Mouse (Mus musculus): ENCODE measurements around the gene Rasgef1b. TPM values are rescaled to one million over a fixed set of nuclear protein-coding genes. Genes with fewer than 3 reads are reported as not detected.

The Rasgef1b gene
- polyA plus RNA-seq, 2 experiments from 2014 or later = 2.0 to 4.9 TPM

DNA sequence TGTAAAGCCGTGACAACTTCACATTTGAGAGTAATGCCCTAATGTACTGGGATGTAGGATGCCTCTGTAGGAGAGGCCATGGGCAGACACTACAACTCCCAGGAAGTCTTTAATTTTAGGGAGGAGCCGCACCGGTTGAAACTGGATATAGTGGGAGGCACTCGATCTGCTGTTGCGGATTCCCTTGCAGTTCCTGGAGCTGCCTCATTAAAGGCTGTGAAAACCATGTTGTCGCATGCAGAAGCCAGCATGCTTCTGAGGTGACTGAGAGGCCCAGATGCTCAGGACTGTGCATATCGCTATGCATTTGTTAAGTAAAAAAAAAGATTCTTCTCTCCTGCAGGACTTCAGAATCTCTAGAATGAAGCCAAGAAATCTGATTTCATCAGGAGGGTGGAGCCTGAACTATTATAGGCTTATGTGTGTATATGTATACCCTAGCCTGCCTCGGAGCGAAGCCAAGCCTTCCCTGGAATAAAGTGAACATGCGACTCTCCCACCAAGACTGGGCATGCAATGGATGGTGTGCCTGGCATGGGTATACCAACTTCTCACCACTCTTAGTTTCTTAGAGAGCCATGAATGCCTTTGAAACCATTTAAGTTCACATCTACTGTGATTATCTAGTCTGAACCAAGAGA lies 130.3 kb downstream of the Rasgef1b start:
- no peak for ATAC-seq

DNA sequence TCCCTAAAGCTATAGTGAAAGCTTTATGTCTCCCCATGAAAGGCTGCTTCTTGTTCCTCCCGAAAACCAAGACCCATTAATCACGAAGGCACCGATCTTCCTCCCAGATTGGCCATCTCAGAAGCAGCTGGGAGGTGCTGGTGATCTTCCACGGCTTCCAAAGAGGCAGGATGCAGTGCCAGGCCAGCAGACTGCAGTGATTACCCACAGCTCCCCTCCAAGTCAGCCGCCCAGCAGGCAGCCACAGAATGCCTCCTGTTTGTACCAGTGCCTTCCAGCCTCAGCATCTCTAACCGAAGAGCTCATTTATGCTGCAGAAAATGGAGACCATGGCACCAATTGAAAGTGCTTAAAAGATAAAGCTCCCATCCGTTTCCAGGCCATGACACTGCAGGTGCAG lies 131.2 kb downstream of the Rasgef1b start:
- no peak for ATAC-seq

DNA sequence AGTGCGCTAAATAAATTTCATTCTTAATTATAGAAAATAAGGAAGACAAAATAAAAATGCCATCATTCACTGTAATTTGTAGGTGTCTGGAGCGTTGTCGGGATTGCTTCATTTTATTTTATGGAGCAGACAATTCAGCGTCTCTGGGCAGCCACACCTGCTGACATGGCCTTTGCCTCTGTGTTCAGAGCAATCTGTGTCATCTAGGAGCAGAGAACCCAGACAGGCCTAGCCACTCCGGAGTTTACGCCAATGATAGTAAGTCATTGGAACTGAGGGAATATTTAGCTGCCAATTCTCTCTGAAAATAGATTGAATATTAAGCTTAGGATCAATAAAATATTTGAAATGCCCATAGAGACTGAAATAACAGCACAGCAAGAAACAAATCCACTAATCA lies 137.5 kb downstream of the Rasgef1b start:
- ATAC-seq = no peak

DNA sequence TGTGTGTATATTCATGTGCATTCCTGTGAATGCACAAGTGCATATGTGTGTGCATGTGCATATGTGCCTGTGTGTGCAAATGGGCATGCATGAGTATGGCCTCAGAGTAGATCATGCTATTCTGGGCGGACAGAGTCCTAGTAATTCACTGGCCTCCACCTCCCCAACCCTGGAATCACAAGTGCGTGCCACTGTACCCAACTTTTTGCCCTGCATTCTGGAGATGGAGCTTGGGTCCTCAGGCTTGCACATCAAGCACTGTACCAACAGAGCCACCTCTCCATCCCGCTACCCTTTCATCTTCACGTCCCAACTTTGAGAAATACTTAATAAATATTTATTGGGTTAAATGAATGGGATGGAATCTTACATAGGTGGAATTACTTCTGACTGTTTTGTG lies 138.3 kb downstream of the Rasgef1b start:
- ATAC-seq = no peak

DNA sequence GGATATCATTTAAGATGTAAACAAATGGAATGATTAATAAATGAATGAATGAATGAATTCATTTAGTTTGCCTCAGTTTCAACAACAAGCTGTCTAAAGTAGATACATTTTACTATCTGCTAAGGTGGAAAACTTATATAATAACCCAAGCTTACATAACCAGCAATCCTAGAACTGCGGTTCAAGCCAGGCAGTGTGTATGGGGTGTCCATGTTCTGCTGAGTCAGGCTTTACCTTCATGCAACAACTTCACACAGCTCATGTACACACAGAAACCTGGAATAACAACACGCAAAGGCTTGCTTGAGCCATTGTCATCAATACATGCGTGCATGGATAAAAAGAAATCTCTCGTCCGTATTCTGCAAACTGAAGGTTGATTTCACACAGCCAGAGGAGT lies 140.9 kb downstream of the Rasgef1b start:
- ATAC-seq = no peak

DNA sequence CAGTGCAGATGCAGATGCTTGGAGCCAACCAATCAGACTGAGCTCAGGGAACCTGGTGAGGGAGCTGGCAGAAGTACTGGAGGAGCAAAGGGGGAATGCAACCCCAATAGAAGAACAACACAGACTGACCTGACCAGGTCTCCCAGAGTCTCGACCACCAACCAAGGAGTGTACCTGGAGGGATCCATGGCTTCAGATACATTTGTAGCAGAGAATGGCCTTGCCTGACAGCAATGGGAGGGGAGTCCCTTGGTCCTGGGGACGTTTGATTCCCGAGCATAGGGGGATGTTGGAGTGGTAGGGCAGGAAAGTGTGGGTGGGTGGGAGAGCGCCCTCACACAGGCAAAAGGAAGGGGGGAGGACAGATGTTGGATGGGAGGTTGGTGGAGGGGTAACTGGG lies 141.3 kb downstream of the Rasgef1b start:
- no peak for ATAC-seq

DNA sequence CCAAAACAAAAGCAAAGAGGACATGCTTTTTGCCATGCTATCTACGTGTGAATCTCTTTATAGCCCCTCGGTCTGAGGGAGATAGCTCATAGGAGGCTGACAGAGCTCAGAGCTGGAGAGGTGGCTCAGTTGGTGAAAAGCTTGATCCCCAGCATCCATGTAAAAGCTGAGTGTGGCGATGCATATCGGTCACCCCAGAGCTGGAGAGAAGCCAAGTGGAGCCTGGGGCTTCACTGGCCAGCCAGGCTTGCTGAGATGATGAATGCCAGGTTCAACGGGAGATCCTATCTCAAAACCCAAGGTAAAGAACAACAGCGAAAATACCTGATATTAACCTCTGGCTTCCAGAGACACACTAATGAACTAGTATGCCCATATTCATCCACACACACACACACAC lies 142.6 kb downstream of the Rasgef1b start:
- ATAC-seq = no peak

DNA sequence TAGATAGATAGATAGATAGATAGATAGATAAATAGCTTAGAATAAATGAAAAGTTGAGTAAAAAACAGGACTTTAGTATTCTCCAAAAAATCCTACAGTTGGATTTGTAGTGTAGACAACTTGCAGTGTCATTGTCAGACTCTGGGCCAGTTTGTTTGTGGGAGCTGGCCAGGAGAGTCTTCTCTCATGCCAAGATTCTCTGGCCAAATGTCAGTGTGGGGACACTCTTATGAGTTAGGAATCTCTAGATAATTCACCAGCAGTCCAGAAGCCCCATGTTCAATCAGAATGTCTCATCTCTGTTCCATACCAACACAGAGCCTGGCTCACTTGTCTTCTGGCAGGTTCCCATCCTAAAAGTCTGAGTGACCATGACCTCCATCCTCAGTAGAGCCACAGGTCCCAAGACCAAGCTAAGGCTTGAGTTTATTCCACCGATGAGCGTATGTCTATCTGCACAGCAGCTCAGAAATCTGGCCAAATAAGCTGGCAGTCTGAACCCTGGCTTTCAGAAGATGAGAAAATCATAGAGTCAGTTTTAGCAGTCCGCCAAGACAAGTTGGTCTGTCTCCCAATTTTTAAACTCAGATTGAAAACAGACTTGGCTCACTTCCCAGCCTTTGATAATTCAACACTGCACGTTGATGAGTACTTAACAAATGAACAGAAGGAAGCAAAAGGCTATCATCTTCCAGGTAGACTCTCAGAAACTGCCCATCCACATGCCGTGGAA lies 143.5 kb downstream of the Rasgef1b start:
- no peak for ATAC-seq

DNA sequence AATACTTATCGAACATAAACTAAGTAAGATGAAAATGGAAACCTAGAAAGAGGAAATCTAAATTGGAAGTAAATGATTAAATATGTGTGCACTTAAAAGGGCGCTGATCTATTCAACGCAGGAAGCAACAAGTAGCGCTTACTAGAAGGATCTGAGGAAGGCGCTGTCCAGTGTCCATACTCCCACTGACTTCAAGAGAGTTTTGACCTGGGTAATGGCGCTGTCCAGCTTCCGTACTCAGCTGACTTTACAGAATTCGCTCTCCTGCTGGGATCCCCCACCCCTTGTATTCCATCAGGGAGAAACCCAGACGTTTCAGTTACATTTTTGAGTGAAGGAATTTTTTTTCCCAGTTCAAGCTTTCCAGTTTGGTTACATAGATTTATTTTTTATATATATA lies 144.6 kb downstream of the Rasgef1b start:
- ATAC-seq = no peak

DNA sequence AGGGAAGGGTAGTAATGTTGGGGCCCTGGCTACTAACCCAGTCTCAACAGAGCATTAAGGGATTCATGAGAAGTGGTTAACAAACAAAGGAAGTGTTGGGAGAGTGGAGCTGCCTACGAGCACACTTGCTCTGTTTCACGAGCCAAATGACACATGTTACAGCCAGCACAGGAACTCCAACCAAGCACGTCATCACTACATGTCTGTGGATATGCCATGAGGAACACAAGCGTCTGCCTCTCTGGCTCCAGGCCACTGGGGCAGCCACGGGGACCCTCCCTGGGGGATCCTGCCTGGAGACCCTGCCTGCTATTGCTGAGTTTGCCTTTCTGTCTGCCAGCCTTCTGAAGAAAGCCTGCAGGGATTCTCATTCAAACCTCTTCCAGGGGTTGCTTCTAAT lies 146.8 kb downstream of the Rasgef1b start:
- no peak for ATAC-seq

DNA sequence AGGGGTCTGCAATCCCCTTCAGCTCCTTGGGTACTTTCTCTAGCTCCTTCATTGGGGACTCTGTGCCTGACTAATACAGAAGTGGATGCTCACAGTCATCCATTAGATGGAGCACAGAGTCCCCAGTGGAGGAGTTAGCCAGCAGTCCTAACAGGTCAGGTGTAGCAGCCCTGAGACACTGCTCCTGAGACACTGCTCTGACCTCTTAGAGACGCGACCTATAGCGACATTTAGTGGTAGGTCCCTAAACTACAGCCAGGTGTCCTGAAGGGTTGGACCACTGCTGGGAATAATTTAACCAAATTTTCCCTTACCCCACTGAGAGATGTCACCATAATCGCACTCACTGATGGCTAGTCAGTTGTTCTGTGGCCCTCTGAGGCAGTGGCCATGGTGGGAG lies 150.2 kb downstream of the Rasgef1b start:
- ATAC-seq = peak; percentile 66

DNA sequence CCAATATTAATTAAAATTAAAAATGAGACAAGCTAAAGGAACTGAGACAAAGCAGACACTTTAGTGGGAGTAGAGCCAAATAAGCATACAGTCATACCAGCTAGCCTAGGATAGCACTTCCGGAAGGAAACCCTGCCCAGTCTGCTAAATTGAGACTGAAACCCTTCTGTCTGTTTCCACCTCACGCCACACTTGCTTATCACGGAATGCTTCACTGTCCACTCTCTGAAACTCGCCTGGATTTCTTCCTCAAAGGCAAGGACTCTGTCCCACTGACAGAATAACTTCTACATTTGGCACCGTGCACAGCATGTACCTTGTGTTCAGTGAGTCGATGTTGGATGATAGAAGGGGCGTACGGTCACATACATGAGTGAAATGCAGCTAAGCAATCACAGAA lies 153.0 kb downstream of the Rasgef1b start:
- no peak for ATAC-seq

DNA sequence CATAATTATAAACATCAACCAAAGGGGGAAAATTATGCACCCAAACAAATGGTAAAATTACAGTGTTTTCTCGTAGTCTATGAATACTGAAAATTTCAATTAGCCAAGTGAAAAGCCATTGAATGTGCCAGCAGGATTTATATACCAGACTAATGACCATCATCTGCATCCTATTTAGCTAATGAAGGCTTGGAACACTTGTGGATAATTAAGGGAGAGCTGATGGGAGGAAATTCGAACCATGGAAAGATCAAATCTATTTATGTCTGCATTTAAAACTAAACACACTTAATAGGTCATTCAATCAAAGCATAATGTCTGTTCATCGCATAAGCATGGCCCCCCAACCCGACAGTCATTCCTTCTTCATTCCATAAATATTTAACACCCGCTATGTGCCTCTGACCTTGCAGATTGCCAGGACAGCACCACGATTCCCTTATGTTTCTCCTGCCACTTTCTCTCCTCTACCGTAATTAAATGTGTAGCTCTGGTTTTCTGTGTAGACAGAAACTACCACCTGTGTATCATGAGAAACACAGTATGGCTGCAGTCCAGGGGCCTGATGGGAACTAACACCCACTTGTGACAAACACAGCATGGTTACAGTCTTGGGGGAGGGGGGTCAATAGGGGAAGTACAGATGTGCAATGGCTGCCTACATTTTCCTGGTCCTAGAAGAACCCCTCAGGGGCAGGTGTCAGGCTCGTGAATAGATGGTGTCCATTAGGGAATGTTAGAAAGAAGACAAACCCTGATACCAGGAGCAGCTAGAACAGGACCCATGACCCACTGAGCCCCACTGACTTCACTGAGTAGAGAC lies 164.2 kb downstream of the Rasgef1b start:
- ATAC-seq = no peak

DNA sequence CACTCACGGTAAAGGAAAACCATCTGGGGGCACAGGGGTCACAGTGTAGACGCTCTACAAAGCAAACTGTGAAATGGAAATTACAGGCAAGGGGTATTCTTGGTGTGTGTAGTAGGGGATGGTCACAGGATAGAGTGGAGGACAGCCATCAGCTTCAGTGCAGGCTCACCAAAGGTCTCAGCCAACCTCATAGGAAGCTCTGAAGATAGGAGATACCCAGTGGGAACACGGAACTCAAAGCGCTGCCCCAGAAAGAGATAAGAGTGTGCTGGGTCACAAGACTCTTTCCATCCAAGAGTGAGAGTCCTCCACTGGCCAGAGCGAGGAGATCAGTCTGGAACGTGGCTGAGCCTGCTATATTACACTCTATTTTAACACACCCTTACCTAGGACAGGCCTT lies 166.8 kb downstream of the Rasgef1b start:
- ATAC-seq = no peak

DNA sequence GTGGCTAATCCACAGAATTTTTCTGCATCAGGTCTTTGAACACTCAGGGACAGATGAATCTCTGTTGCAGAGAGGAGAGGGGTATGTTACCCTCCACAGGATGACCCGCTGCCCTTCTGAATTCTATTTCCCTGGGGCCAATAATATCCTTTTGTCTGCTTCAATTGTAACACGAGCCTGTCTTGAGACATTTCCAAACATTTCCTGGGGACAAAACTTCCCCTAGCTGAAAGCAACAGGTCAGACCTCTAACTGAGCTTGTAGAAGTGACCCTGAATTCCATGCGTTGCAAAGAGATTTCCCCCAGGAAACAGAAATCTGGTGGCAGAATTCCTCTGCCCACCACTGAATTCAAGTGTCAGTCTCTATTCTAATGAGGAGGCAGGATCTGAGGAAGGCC lies 169.1 kb downstream of the Rasgef1b start:
- ATAC-seq = no peak

DNA sequence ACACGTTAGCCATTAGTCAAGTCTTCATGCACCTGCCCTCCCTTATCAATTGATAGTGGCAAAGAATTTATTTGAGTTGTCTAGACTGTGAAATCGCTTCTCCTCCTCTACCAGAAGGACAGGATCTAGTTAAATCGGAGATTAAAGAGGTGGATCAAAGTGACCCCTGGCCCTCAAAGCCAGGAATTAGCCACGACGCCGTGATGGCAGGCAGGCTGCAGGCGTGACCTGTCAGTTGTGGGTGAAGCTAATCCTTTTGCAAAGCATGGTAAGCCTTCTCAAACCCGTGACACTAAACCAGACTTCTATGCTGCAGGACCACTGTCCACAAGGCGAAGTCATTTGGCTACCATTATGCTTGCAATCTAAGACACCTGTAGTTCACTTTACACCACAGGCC lies 170.6 kb downstream of the Rasgef1b start:
- no peak for ATAC-seq

DNA sequence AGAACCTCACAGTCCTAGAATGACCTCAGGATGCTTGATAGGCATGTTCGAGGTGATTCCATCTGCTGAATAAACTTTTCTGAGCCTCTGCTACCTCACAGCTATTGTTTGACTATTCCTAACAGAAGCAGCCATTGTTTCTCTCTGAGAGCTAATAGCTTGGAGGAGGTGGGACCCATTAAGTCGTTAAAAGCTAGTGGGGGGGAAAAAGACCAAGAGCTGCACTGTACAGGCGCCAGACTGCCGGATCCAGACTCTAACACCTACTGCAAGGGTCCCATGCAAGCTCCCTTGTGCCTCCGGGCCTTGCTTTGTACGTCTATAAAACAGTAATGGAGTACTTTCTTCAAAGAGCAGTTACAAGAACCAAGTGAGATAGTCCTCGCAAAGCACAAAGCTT lies 176.2 kb downstream of the Rasgef1b start:
- ATAC-seq = no peak

DNA sequence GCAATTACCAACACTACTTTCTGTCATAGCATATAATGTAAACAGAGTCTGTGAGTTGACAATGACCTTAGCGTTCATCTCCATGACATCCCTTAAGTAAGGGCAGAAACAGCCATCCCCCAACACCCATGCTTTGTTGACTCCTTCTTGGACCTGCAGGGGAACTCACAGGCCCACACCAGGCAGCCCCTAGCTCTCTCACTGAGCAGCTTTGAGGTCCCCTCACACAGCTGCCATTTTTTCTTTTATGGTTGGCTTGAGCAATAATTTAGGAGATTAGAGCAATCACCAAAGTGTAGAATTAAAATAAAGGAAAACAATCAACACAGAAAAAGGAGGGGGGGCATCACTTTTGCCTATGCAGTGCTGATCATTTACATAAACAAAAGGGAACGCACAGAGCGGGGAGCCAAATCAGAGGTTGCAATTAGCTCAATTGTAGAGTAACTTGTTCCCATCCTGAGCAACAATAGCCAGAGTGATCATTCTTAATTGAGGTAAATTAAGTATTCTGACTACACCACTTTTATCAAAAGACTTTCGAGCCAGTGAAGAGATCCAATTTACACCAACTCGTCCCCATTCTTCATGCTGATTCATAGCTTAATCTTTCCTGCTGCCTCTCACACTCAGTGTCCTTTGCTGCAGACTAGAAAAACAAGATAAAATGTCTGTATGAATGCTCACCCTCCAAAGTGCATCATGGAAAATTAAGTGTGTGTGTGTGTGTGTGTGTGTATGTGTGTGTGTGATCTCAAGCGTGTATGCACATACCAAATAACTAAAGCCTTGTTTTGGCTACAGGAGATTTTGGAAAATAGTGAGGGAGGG lies 184.0 kb downstream of the Rasgef1b start:
- ATAC-seq = no peak

DNA sequence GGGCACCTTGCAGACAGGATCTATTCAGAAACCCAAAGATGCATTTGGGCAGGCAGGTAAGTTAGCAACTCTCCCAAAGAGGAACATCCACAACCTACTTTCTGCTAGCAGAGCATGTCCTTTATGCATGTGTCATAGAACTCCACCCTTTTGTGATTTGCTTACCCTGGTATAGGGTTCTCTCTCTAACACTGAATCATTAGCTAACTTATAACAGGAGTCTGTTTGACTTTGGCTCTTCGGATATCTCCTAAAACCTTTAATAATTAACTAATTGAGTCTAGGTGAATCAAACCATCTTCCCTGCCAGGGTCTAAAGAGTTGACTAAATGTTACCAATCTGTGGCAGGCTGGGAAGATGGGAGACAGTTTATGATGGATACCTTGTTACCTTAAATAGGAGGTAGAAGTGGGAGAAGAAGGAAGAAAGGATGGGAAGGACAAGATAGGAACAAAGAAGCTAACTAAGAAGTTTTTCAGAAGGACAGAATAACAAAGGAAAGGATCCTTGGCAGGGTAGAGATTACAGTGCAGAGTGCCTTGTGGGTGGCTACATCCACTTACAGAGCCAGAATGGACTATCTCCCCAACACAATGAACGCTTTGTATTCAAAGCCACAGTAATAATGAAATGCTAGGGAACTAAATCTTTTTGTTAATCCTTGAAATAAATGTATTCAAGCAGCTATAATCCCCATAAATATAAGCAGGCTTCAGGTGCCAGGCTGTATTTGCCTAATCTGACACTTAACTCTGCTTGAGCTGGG lies 186.7 kb downstream of the Rasgef1b start:
- ATAC-seq = no peak

DNA sequence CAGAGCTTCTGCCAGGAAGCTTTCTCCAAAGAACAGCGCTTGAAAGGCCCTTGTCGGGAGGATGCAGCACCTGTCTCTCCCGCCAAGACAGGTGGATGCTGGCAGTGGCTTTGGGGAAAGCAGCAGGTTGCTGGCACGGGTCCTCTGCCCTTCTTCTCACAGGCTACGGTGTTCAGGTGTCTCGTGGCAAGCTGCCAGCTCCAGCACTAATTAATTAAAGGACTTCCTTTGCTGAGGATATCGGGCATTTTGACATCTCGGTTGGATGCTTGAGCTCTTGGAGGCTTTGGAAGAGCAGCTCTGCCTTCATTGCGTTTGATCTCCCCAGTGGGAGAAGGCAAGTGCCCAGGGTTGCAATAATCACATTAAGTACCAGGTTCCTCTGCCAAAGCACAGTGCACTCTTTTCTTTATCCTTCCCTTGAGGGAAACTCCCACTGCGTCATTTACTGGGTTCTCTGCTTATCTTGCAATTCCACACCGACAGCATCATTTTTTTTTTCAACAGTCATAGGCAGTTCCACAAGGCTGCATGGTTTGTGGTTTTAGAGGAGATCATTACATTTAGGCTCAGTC lies 187.5 kb downstream of the Rasgef1b start:
- no peak for ATAC-seq

DNA sequence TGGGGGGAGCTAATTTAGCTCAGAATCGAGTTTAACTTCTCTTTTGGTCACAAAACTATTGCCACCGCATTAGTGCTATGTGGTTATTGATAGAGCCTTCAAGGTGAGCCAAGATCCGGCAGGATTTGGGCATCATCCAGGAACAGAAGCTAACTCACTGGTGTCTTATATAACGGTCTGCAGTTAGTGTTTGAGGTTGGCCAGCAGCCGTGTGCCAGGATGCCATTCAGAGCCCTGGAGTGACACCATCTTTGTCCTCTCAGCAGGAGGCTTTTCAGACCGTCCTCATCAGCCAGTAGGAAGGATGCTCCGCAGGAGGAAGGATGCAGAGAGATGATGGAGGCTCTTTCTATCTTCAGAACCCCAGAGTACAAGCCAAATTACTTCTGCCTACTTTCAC lies 195.4 kb downstream of the Rasgef1b start:
- no peak for ATAC-seq

DNA sequence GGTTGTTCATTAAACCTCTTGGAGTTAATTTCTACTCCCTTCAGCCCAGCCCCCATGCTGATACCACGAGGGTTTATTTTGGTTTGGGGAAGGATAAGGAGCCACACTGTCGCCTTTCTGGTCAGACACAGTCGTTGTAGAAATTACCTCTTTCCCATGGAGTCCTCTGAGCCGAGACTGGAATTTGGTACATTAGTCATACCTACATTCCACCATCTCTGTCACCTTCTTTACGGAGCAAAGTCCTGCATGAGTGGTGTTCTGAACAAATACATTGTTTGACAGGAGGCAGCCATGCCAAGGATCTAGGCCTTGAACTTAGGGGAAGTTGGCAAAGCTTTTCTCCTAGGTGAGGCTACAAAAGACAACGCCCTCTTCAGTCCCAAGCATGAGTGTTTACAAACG lies 202.1 kb downstream of the Rasgef1b start:
- ATAC-seq = no peak

Measured in activated CD4-positive, CD25-positive, alpha-beta regulatory T cell, adult 4 months (primary cell).